Mouse (Mus musculus) retina, postnatal 1 day (tissue): ENCODE measurements around the gene Glud1.
"Not testable (repeated sequence)": the region's sequence is repeated elsewhere in the genome, so short reads cannot be mapped to it uniquely, and the experiment has no call there.

Experiments used
- DNase-seq: peaks from one replicate; pipeline ENCODE4 v3.0.0-alpha.2; 2012

The Glud1 gene

GRCm38 (mm10) chr14:34312339-34313048 is 2.0 kb downstream of the Glud1 start:
- peak; percentile 14 for DNase-seq

- DNase-seq, result no peak
Measured at GRCm38 (mm10) chr14:34313612-34314011, 3.1 kb downstream of the Glud1 start.

GRCm38 (mm10) chr14:34314383-34314782 is 3.9 kb downstream of the Glud1 start:
- DNase-seq, result not testable (repeated sequence)

GRCm38 (mm10) chr14:34314796-34315195 is 4.3 kb downstream of the Glud1 start:
- DNase-seq, result no peak

- no peak for DNase-seq
Measured at GRCm38 (mm10) chr14:34316346-34316745, 5.8 kb downstream of the Glud1 start.

- DNase-seq, result no peak
Measured at GRCm38 (mm10) chr14:34317431-34317830, 6.9 kb downstream of the Glud1 start.

GRCm38 (mm10) chr14:34318113-34318512 is 7.6 kb downstream of the Glud1 start:
- no peak for DNase-seq

GRCm38 (mm10) chr14:34323576-34324085 is 13.1 kb downstream of the Glud1 start:
- no peak for DNase-seq

GRCm38 (mm10) chr14:34326606-34327005 is 16.1 kb downstream of the Glud1 start:
- no peak for DNase-seq

- DNase-seq, result no peak
Measured at GRCm38 (mm10) chr14:34327618-34328017, 17.1 kb downstream of the Glud1 start.

- no peak for DNase-seq
Measured at GRCm38 (mm10) chr14:34330657-34331158, 20.2 kb downstream of the Glud1 start.

GRCm38 (mm10) chr14:34331886-34332285 is 21.4 kb downstream of the Glud1 start:
- no peak for DNase-seq

- no peak for DNase-seq
Measured at GRCm38 (mm10) chr14:34332476-34332875, 21.9 kb downstream of the Glud1 start.

GRCm38 (mm10) chr14:34339446-34339845 is 28.9 kb downstream of the Glud1 start:
- peak; percentile 27 for DNase-seq

GRCm38 (mm10) chr14:34341993-34342392 is 31.5 kb downstream of the Glud1 start:
- no peak for DNase-seq

GRCm38 (mm10) chr14:34343078-34343477 is 32.6 kb downstream of the Glud1 start:
- no peak for DNase-seq

GRCm38 (mm10) chr14:34344361-34344760 is 33.8 kb downstream of the Glud1 start:
- no peak for DNase-seq

- peak; percentile 27 for DNase-seq
Measured at GRCm38 (mm10) chr14:34345771-34346566, 35.4 kb downstream of the Glud1 start.

GRCm38 (mm10) chr14:34347084-34347483 is 36.6 kb downstream of the Glud1 start:
- no peak for DNase-seq

GRCm38 (mm10) chr14:34348301-34348700 is 37.8 kb downstream of the Glud1 start:
- no peak for DNase-seq

- DNase-seq, result no peak
Measured at GRCm38 (mm10) chr14:34349007-34349406, 38.5 kb downstream of the Glud1 start.

GRCm38 (mm10) chr14:34351660-34352059 is 41.1 kb downstream of the Glud1 start:
- DNase-seq, result no peak

- DNase-seq, result no peak
Measured at GRCm38 (mm10) chr14:34352523-34352922, 42.0 kb downstream of the Glud1 start.

GRCm38 (mm10) chr14:34353326-34353725 is 42.8 kb downstream of the Glud1 start:
- no peak for DNase-seq
